Mouse (Mus musculus) Patski (cell line): ENCODE measurements around the gene Robo1. TPM values are rescaled to one million over a fixed set of nuclear protein-coding genes. Genes with fewer than 3 reads are reported as not detected.

Source experiments
- ATAC-seq: fragments of 100-300 bp; one replicate; pipeline ENCODE4 v1.8.0; 2021
- CTCF ChIA-PET: fragments of 350-600 bp; sonication (Branson Sonifier 250); formaldehyde crosslinking; loops from one replicate; lab custom pipeline; 2022; ENCODE audit warnings: inconsistent platforms; lab: Charles Lee
- POLR2A ChIA-PET: fragments of 350-600 bp; sonication (Branson Sonifier 250); formaldehyde crosslinking; loops from one replicate; lab custom pipeline; 2022; ENCODE audit warnings: antibody characterized with exemption, inconsistent platforms; lab: Charles Lee
- DNase-seq: peaks from one replicate; pipeline ENCODE4 v3.0.0-alpha.2; 2011; ENCODE audit warnings: low read depth, low spot score
- H3K27me3 ChIP-seq: fragments of 371-371 bp; one replicate; pipeline ENCODE4 v1.5.1; 2021
- CTCF ChIP-seq: fragments of 100-300 bp; IDR thresholded peaks from one replicate; pipeline ENCODE4 v1.5.1; 2021
- in situ Hi-C: fragments of 300-500 bp; cut with MboI; formaldehyde crosslinking; loops from 3 replicates; pipeline ENCODE4 v1.11.1; 2018; ENCODE audit warnings: low pct_unique_long_range_greater_than_20kb, mixed read lengths
- polyA plus RNA-seq: library from polyadenylated mRNA; unstranded; gene quantifications from one replicate; pipeline ENCODE4 v1.2.3, GENCODE M21; 2021

Robo1 gene
- polyA plus RNA-seq, 1 experiment from 2014 or later: not detected

GRCm38 (mm10) chr16:72940786-72941185 is 632.7 kb downstream of the Robo1 start:
- no peaks in the 10 kb centered on the region for H3K27me3 ChIP-seq
- ChIA-PET POLR2A (no interaction called here), CTCF (no interaction called here)
- DNase-seq: no peak
- in situ Hi-C loops: no loop called here
- TF ChIP-seq CTCF: no peak
- ATAC-seq: no peak

GRCm38 (mm10) chr16:72944403-72944802 is 636.3 kb downstream of the Robo1 start:
- no peak for ATAC-seq

GRCm38 (mm10) chr16:72951969-72952368 is 643.9 kb downstream of the Robo1 start:
- no peak for DNase-seq
- no peak for ATAC-seq
- in situ Hi-C loops: no loop called here
- TF ChIP-seq CTCF: no peak
- CTCF ChIA-PET: no interaction called here
- H3K27me3 ChIP-seq: peaks cover 11% of the 10 kb centered on the region
- POLR2A ChIA-PET: no interaction called here

More at GRCm38 (mm10) chr16:72944403-72944802, 636.3 kb downstream of the Robo1 start:
- ChIA-PET POLR2A (no interaction called here), CTCF (no interaction called here)
- DNase-seq: no peak
- H3K27me3 ChIP-seq: peaks cover 5% of the 10 kb centered on the region
- in situ Hi-C loops: no loop called here
- TF ChIP-seq CTCF: no peak

- DNase-seq: no peak
- ChIA-PET CTCF (no interaction called here), POLR2A (no interaction called here)
- H3K27me3 ChIP-seq: peaks cover 14% of the 10 kb centered on the region
- no peak for TF ChIP-seq CTCF
- ATAC-seq: no peak
- in situ Hi-C loops: no loop called here
These were observed 651.1 kb downstream of the Robo1 start for GRCm38 (mm10) chr16:72959018-72959702.

- ATAC-seq (no peak), DNase-seq (no peak)
- in situ Hi-C loops: no loop called here
- ChIA-PET POLR2A (no interaction called here), CTCF (no interaction called here)
- no peak for TF ChIP-seq CTCF
- H3K27me3 ChIP-seq: peaks cover 14% of the 10 kb centered on the region
These were observed 651.7 kb downstream of the Robo1 start for GRCm38 (mm10) chr16:72959823-72960222.

GRCm38 (mm10) chr16:72963782-72964181 is 655.7 kb downstream of the Robo1 start:
- no peak for DNase-seq
- TF ChIP-seq CTCF: no peak
- ChIA-PET CTCF (no interaction called here), POLR2A (no interaction called here)
- in situ Hi-C loops: no loop called here
- ATAC-seq: no peak
- peaks cover 19% of the 10 kb centered on the region for H3K27me3 ChIP-seq

GRCm38 (mm10) chr16:72967509-72967908 is 659.4 kb downstream of the Robo1 start:
- DNase-seq (no peak), ATAC-seq (no peak)
- TF ChIP-seq CTCF: no peak
- ChIA-PET POLR2A (no interaction called here), CTCF (no interaction called here)
- H3K27me3 ChIP-seq: peaks cover 4% of the 10 kb centered on the region
- in situ Hi-C loops: no loop called here

GRCm38 (mm10) chr16:72969990-72970389 is 661.9 kb downstream of the Robo1 start:
- ATAC-seq (no peak), DNase-seq (no peak)
- TF ChIP-seq CTCF: no peak
- in situ Hi-C loops: loop anchor here (10.0 kb wide), 1 partner anchor 625 kb away; no protein-coding TSS in a partner anchor
- H3K27me3 ChIP-seq: peaks cover 11% of the 10 kb centered on the region
- ChIA-PET POLR2A (no interaction called here), CTCF (no interaction called here)

- in situ Hi-C loops: loop anchor here (10.0 kb wide), 1 partner anchor 629 kb away; no protein-coding TSS in a partner anchor
These were observed 665.6 kb downstream of the Robo1 start for GRCm38 (mm10) chr16:72973685-72974084.

GRCm38 (mm10) chr16:72974681-72975080 is 666.6 kb downstream of the Robo1 start:
- H3K27me3 ChIP-seq: peaks cover 10% of the 10 kb centered on the region
- no peak for DNase-seq
- TF ChIP-seq CTCF: no peak
- ChIA-PET POLR2A (no interaction called here), CTCF (no interaction called here)
- ATAC-seq: no peak
- in situ Hi-C loops: loop anchor here (5.0 to 25.0 kb wide), 5 partner anchors 630 to 1838 kb away; partner anchors contain the start of gene Robo2

More at GRCm38 (mm10) chr16:72973685-72974084, 665.6 kb downstream of the Robo1 start:
- ATAC-seq (no peak), DNase-seq (no peak)
- peaks cover 7% of the 10 kb centered on the region for H3K27me3 ChIP-seq
- TF ChIP-seq CTCF: no peak
- ChIA-PET CTCF (no interaction called here), POLR2A (no interaction called here)

GRCm38 (mm10) chr16:72976849-72977576 is 668.9 kb downstream of the Robo1 start:
- in situ Hi-C loops: loop anchor here (5.0 to 25.0 kb wide), 5 partner anchors 632 to 1835 kb away; partner anchors contain the start of gene Robo2
- no peak for TF ChIP-seq CTCF
- DNase-seq: no peak
- no peak for ATAC-seq
- ChIA-PET CTCF (no interaction called here), POLR2A (no interaction called here)
- peaks cover 10% of the 10 kb centered on the region for H3K27me3 ChIP-seq
